Mouse (Mus musculus) E14TG2a.4 (cell line): ENCODE measurements at regions not wholly inside any gene's neighbourhood (a gene's known extent, or its start where the extent isn't known, plus 50 kb on each side); places are given as distances from the start of the nearest gene placed in this dataset.

Experiments used
- CTCF ChIP-seq: conservative IDR thresholded peaks from 2 replicates; pipeline ENCODE4 v1.5.1; 2014; ENCODE audit warnings: low read length
- POU5F1 ChIP-seq: IDR thresholded peaks from 2 replicates; pipeline ENCODE4 v1.6.1; 2014; ENCODE audit warnings: low read length, borderline replicate concordance

DNA sequence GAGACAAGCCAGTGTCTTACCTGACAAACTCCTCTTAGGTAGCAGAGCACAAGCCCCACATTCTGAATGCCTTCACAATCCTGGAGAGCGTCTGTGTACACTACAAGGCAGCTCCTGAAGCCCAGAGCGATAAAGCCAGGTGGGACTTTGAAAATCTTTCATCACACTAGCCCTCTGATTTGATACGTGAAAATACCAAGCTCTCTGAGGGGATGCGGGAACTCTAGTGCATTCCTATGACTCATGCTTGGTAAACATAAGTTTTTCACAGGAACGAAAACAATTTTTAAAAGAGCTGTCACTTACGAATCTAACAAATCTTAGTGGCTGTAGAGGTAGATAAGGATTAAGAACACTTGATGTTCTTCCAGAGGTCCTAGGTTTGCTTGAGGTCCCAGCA lies 108.6 kb upstream of the Peli1 start:
- TF ChIP-seq CTCF (no peak), POU5F1 (no peak)
